Mouse (Mus musculus) forebrain, embryonic 11.5 days (tissue): ENCODE data around the gene Gm11639. TPM values are rescaled to one million over a fixed set of nuclear protein-coding genes. Genes with fewer than 3 reads are reported as not detected.

ENCODE experiments used
- ATAC-seq: fragments of 200-750 bp; cut with Nextera tagmentation; replicated peaks from 2 replicates; pipeline ENCODE4 v1.8.0; 2017; ENCODE audit warnings: moderate TSS enrichment; ENCODE audit not compliant: low FRiP score
- DNase-seq: peaks from one replicate; pipeline ENCODE4 v3.0.0-alpha.2; 2017; ENCODE audit warnings: low spot score
- H3K27ac ChIP-seq: fragments of 300-500 bp; sonication (generic); 2 replicates; pipeline ENCODE4 v1.5.1; 2014; ENCODE audit warnings: low read depth, low read length
- H3K27me3 ChIP-seq: fragments of 300-500 bp; sonication (generic); 2 replicates; pipeline ENCODE4 v1.6.1; 2014; ENCODE audit warnings: mild to moderate bottlenecking, low read length, mixed read lengths; ENCODE audit not compliant: control insufficient read depth, insufficient read depth
- H3K36me3 ChIP-seq: fragments of 300-500 bp; sonication (generic); 2 replicates; pipeline ENCODE4 v1.6.1; 2014; ENCODE audit warnings: mild to moderate bottlenecking, low read length, moderate library complexity, mixed read lengths; ENCODE audit not compliant: control insufficient read depth, insufficient read depth
- H3K4me1 ChIP-seq: fragments of 300-500 bp; sonication (generic); replicated peaks from 2 replicates; pipeline ENCODE4 v1.6.1; 2014; ENCODE audit warnings: low read length, mixed read lengths; ENCODE audit not compliant: control insufficient read depth, insufficient read depth
- H3K4me2 ChIP-seq: fragments of 300-500 bp; sonication (generic); 2 replicates; pipeline ENCODE4 v1.6.1; 2014; ENCODE audit warnings: low read depth, mild to moderate bottlenecking, low read length, moderate library complexity, mixed read lengths; ENCODE audit not compliant: severe bottlenecking
- H3K4me3 ChIP-seq: fragments of 300-500 bp; sonication (generic); 2 replicates; pipeline ENCODE4 v1.5.1; 2014; ENCODE audit warnings: low read depth, low read length
- H3K9ac ChIP-seq: fragments of 300-500 bp; sonication (generic); 2 replicates; pipeline ENCODE4 v1.6.1; 2014; ENCODE audit warnings: low read length
- H3K9me3 ChIP-seq: fragments of 300-500 bp; sonication (generic); 2 replicates; pipeline ENCODE4 v1.6.1; 2016; ENCODE audit warnings: low read length, mixed read lengths; ENCODE audit not compliant: control insufficient read depth
- WGBS: fragments of 180-500 bp; shearing (Covaris S2); extraction: QIAGEN DNeasy Blood & Tissue Kit; methylation state at CpG from one replicate; pipeline ENCODE4 v1.1.7; 2014; 5-methylcytosine and 5-hydroxymethylcytosine counted together
- polyA plus RNA-seq: library from polyadenylated mRNA; unstranded; fragments of >200 nt; fragmentation: Nextera tagmentation; extraction: Ambion mirVana; gene quantifications from 2 replicates; pipeline ENCODE4 v1.2.1, GENCODE M21; 2014

Gene Gm11639
- polyA plus RNA-seq, 1 experiment from 2014 or later, result not detected

DNA sequence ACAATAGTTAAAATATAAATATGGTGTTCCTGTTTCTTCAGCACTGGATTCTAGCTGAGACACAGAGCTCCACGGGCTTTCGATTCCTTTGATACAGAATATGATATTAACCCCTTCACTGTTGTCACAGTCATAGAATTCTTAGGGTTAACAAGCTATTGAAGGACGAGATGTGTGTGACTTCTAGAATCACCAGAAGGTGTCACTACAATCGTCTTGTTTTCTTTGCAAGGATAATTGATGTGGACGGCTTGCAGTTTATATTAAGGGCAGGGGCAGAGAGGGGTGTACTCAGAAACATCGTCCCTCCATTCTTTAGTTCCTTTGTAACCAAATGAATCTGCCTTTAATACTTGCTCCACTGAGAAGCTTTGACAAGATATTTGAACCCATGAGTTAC, 80.3 kb downstream of the Gm11639 start:
- no peak for DNase-seq
- Histone ChIP-seq H3K9ac (no peak overlapping the region), H3K27ac (no peak overlapping the region), H3K27me3 (no peaks in the 10 kb centered on the region), H3K4me1 (no peaks in the 10 kb centered on the region), H3K4me2 (no peak overlapping the region), H3K4me3 (no peak overlapping the region), H3K36me3 (no peaks in the 10 kb centered on the region), H3K9me3 (no peaks in the 10 kb centered on the region)
- 44% methylated on average over 6 of the region's 6 CpGs for WGBS
- no peak for ATAC-seq

DNA sequence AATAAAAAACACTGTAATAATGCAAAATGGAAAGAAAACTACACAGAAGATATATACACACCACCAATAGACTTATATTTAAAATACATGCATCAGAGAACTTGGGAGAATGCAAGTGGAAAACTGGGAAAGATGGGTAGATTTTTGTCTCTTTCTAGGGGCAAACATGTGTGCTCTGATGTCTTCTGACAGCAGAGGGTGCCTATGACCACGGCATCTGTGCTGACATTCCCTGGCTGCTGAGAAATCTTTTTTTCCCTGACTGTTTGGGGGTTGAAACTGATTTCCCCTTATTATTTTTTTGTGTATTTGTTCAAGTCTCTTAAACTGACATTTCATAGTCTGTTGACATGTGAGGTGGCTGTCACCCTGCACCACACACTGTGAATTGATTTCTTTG, 81.6 kb downstream of the Gm11639 start:
- no peak overlapping the region for H3K27ac ChIP-seq
- H3K27me3 ChIP-seq, result no peaks in the 10 kb centered on the region
- WGBS, result 67% methylated on average over 1 of the region's 1 CpGs
- H3K9ac ChIP-seq, result no peak overlapping the region
- H3K4me2 ChIP-seq, result no peak overlapping the region
- no peaks in the 10 kb centered on the region for H3K36me3 ChIP-seq
- H3K4me3 ChIP-seq, result no peak overlapping the region
- no peaks in the 10 kb centered on the region for H3K4me1 ChIP-seq
- DNase-seq, result no peak
- no peaks in the 10 kb centered on the region for H3K9me3 ChIP-seq
- no peak for ATAC-seq

DNA sequence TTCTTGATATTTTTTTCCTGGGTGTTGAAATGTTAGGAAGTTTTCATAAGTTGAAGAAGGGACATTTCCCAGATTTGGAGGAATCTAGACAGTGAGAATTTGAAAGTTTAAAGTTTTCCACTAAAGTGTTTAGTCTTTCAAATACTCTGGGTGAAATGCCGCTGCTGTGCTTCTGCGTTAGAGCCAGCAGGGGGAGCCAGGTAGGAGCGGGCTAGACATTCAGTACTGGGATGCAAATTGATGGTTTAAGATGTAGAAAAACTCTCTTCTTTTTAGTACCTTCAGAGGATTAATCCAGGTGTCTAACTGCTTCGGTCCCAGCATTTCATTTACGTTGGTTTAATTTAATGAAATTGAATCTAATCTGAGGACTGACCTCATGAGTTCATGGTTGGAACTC, 82.6 kb downstream of the Gm11639 start:
- DNase-seq (peak; percentile 56), ATAC-seq (no peak)
- H3K27me3 ChIP-seq, result no peaks in the 10 kb centered on the region
- WGBS, result 12% methylated on average over 5 of the region's 5 CpGs
- H3K4me1 ChIP-seq, result no peaks in the 10 kb centered on the region
- H3K9me3 ChIP-seq, result no peaks in the 10 kb centered on the region
- H3K27ac ChIP-seq, result no peak overlapping the region
- no peak overlapping the region for H3K9ac ChIP-seq
- H3K36me3 ChIP-seq, result no peaks in the 10 kb centered on the region
- no peak overlapping the region for H3K4me2 ChIP-seq
- H3K4me3 ChIP-seq, result no peak overlapping the region

DNA sequence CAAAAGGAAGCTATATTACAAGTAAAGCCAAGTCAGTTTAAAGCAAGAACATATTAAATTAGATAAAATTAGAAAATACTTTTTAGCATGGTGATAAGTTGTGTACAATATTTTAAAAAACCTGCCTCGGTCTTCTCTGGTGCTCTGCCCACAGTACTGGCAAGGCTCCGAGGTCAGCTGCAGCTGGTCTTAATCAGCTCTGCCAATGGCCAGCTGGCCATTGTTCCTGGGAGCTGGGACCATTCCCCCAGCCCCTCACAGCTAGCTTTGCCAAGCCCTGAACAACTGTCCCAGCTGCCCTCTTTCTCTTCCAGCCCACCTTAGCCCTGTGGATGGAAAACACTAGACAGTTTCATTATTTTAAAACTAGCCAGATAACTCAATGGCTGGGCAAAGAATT, 93.3 kb downstream of the Gm11639 start:
- H3K9me3 ChIP-seq, result no peaks in the 10 kb centered on the region
- H3K4me1 ChIP-seq, result no peaks in the 10 kb centered on the region
- no peak overlapping the region for H3K4me2 ChIP-seq
- H3K9ac ChIP-seq, result no peak overlapping the region
- no peak overlapping the region for H3K4me3 ChIP-seq
- WGBS, result 76% methylated on average over 2 of the region's 2 CpGs
- no peaks in the 10 kb centered on the region for H3K36me3 ChIP-seq
- ATAC-seq (no peak), DNase-seq (no peak)
- no peak overlapping the region for H3K27ac ChIP-seq
- H3K27me3 ChIP-seq, result no peaks in the 10 kb centered on the region

DNA sequence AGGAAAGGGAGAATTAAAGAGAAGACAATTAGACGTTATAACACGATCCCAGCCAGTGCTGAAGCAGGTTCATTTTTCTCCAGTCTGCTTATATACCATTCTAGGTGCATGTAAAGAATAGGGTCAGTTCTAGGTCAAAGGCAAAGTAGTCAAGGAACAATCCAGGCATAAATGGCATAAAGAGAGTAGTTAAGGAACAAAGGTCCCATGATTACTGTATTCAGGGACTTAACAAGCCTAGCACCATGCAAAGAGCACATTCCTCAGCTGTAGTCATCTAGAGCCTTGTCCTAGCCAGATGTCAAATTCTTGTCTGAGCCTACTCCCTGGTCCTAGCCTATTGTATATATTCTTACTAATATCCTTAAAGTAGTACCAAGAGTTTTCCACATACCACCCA, 259.2 kb downstream of the Gm11639 start:
- Histone ChIP-seq H3K4me2 (no peak overlapping the region), H3K27me3 (no peaks in the 10 kb centered on the region), H3K9me3 (no peaks in the 10 kb centered on the region), H3K4me3 (no peak overlapping the region), H3K36me3 (no peaks in the 10 kb centered on the region), H3K9ac (no peak overlapping the region), H3K27ac (no peak overlapping the region), H3K4me1 (no peaks in the 10 kb centered on the region)
- DNase-seq, result no peak
- no peak for ATAC-seq
- 73% methylated on average over 2 of the region's 2 CpGs for WGBS

DNA sequence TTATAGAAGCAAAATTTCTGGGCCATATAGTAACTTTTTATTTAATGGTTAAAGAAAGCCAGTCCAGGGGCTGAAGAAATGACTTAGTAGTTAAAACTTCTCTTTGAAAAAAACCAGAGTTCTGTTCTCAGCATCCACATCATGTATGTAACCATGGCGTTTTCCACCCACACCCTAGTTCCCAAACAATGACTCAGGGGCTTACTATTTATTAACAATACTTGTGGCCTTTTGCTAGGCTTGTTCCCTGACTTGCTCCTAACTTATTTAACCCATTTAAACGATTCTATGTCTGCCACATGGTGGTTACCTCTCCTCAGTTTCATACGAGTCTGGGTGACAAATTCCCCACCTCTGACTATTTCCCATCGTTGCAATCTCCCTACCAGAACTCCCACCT, 266.8 kb downstream of the Gm11639 start:
- Histone ChIP-seq H3K4me1 (no peaks in the 10 kb centered on the region), H3K9me3 (no peaks in the 10 kb centered on the region), H3K4me3 (no peak overlapping the region), H3K27ac (no peak overlapping the region), H3K36me3 (no peaks in the 10 kb centered on the region), H3K4me2 (no peak overlapping the region), H3K27me3 (no peaks in the 10 kb centered on the region), H3K9ac (no peak overlapping the region)
- WGBS, result 73% methylated on average over 4 of the region's 4 CpGs
- DNase-seq, result no peak
- no peak for ATAC-seq

DNA sequence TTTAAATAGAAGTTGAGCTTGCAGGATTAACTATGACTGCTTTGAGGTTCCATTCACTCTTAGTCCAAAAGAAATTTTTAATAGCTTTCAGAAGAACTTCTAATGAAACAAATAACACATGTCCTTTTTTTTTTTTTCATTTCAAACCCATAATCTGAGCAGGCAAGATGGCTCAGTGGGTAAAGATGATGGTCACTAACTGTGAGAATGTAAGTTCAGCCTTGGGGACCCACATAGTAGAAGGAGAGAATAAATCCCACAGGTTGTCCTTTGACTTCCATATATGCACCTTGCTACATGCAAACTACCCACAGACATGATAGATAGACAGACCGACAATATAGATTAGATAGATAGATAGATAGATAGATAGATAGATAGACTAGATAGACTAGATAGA, 282.4 kb downstream of the Gm11639 start:
- no peak for DNase-seq
- H3K9ac ChIP-seq, result no peak overlapping the region
- no peaks in the 10 kb centered on the region for H3K9me3 ChIP-seq
- no peak overlapping the region for H3K4me3 ChIP-seq
- H3K27me3 ChIP-seq, result no peaks in the 10 kb centered on the region
- H3K4me1 ChIP-seq, result no peaks in the 10 kb centered on the region
- 91% methylated on average over 1 of the region's 1 CpGs for WGBS
- ATAC-seq, result no peak
- H3K36me3 ChIP-seq, result no peaks in the 10 kb centered on the region
- no peak overlapping the region for H3K27ac ChIP-seq
- H3K4me2 ChIP-seq, result no peak overlapping the region

DNA sequence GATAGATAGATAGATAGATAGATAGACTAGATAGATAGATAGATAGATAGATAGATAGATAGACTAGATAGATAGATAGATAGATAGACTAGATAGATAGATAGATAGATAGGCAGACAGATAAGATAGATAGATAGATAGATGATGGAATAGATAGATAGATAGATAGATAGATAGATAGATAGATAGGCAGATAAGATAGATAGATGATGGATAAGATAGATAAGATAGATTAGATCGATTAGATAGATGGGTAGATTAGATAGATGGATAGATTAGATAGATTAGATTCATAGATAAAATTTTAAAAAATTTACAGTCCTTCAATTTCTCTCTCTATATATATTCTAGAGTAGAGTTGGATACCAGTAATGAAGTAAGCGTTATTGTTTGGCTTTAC, 282.9 kb downstream of the Gm11639 start:
- no peaks in the 10 kb centered on the region for H3K4me1 ChIP-seq
- H3K27ac ChIP-seq, result peak overlapping the region; percentile 25; the same call in 1 of the 2 replicates
- H3K9me3 ChIP-seq, result no peaks in the 10 kb centered on the region
- no peaks in the 10 kb centered on the region for H3K27me3 ChIP-seq
- H3K9ac ChIP-seq, result no peak overlapping the region
- H3K4me2 ChIP-seq, result no peak overlapping the region
- no peaks in the 10 kb centered on the region for H3K36me3 ChIP-seq
- no peak overlapping the region for H3K4me3 ChIP-seq
- DNase-seq (no peak), ATAC-seq (no peak)
- 91% methylated on average over 2 of the region's 2 CpGs for WGBS

DNA sequence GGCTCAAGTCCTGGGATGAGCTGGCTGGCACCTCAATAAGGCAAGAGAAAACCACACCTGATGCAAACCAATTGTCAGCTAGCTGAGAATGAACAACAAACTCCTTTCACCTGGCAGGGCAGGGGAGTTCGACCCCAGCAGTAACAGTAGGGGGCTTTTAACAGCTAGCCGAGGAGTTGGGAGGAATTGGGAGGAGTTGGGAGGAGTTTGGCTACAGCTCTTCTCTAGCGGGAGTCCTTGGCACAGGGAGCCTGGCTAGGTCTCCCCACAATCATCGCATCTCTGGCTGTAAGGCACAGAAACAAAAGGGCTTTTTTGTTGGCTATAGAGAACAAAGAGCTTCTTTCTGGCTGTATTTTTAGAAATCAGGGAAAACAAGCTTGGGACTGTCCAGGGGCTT, 285.8 kb downstream of the Gm11639 start:
- Histone ChIP-seq H3K9me3 (no peaks in the 10 kb centered on the region), H3K4me3 (no peak overlapping the region), H3K27me3 (no peaks in the 10 kb centered on the region), H3K36me3 (no peaks in the 10 kb centered on the region), H3K4me2 (no peak overlapping the region), H3K27ac (no peak overlapping the region), H3K9ac (no peak overlapping the region), H3K4me1 (no peaks in the 10 kb centered on the region)
- WGBS, result 1% methylated on average over 4 of the region's 4 CpGs
- ATAC-seq, result no peak
- DNase-seq, result no peak
